Mouse (Mus musculus) erythroblast, embryonic 14.5 days (primary cell): ENCODE data around the gene Itgb3bp.

Experiments
- GATA1 ChIP-seq: IDR thresholded peaks from 2 replicates; pipeline ENCODE4 v1.6.1; 2012; ENCODE audit warnings: low read length, inconsistent platforms, mixed read lengths
- TAL1 ChIP-seq: IDR thresholded peaks from 3 replicates; pipeline ENCODE4 v1.6.1; 2012; ENCODE audit warnings: low read length, inconsistent platforms, mixed read lengths

GRCm38 (mm10) chr4:99957186-99957585, 27.6 kb upstream of the Itgb3bp start:
- no peak for TF ChIP-seq GATA1
- TF ChIP-seq TAL1 = no peak
